Mouse (Mus musculus) limb, embryonic 14.5 days (tissue): Measurements from ENCODE around the gene Wwox. TPM values are rescaled to one million over a fixed set of nuclear protein-coding genes. Genes with fewer than 3 reads are reported as not detected.

Experiments
- ATAC-seq: fragments of 200-750 bp; cut with Nextera tagmentation; 2 replicates; pipeline ENCODE4 v1.8.0; 2017; ENCODE audit warnings: low read depth, moderate number of reproducible peaks, moderate TSS enrichment; ENCODE audit not compliant: low FRiP score
- DNase-seq: peaks from one replicate; pipeline ENCODE4 v3.0.0-alpha.2; 2015; ENCODE audit warnings: low spot score
- H3K27ac ChIP-seq: fragments of 300-500 bp; sonication (generic); replicated peaks from 2 replicates; pipeline ENCODE4 v1.5.1; 2014; ENCODE audit warnings: low read depth, mild to moderate bottlenecking, low read length, moderate library complexity, mixed read lengths
- H3K27me3 ChIP-seq: fragments of 300-500 bp; sonication (generic); 2 replicates; pipeline ENCODE4 v1.6.1; 2014; ENCODE audit warnings: low read length, mixed read lengths; ENCODE audit not compliant: control insufficient read depth, insufficient read depth
- H3K36me3 ChIP-seq: fragments of 300-500 bp; sonication (generic); 2 replicates; pipeline ENCODE4 v1.6.1; 2014; ENCODE audit warnings: mild to moderate bottlenecking, low read length, moderate library complexity, mixed read lengths; ENCODE audit not compliant: control insufficient read depth, insufficient read depth
- H3K4me1 ChIP-seq: fragments of 300-500 bp; sonication (generic); 2 replicates; pipeline ENCODE4 v1.6.1; 2014; ENCODE audit warnings: antibody characterized with exemption, low read length, mixed read lengths; ENCODE audit not compliant: control insufficient read depth, insufficient read depth
- H3K4me2 ChIP-seq: fragments of 300-500 bp; sonication (generic); replicated peaks from 2 replicates; pipeline ENCODE4 v1.6.1; 2014; ENCODE audit warnings: low read depth, mild to moderate bottlenecking, low read length, moderate library complexity; ENCODE audit not compliant: severe bottlenecking
- H3K4me3 ChIP-seq: fragments of 300-500 bp; sonication (generic); replicated peaks from 2 replicates; pipeline ENCODE4 v1.5.1; 2014; ENCODE audit warnings: low read length
- H3K9ac ChIP-seq: fragments of 300-500 bp; sonication (generic); 2 replicates; pipeline ENCODE4 v1.6.1; 2014; ENCODE audit warnings: mild to moderate bottlenecking, low read depth, low read length, moderate library complexity; ENCODE audit not compliant: severe bottlenecking
- H3K9me3 ChIP-seq: fragments of 300-500 bp; sonication (generic); 2 replicates; pipeline ENCODE4 v1.6.1; 2016; ENCODE audit warnings: low read length; ENCODE audit not compliant: control insufficient read depth
- POLR2A ChIP-seq: fragments of 200-500 bp; IDR thresholded peaks from 2 replicates; pipeline ENCODE4 v1.8.0; 2012; ENCODE audit warnings: inconsistent platforms, mild to moderate bottlenecking, moderate library complexity, borderline replicate concordance; ENCODE audit not compliant: insufficient read depth, insufficient read length; ENCODE audit errors: extremely low read depth
- WGBS: fragments of 180-500 bp; shearing (Covaris S2); extraction: QIAGEN DNeasy Blood & Tissue Kit; methylation state at CpG from one replicate; pipeline ENCODE4 v1.1.7; 2014; 5-methylcytosine and 5-hydroxymethylcytosine counted together
- polyA plus RNA-seq, 2 experiments: library from polyadenylated mRNA; depleted of rRNA in 1 of 2; stranded (reverse) in 1 of 2; unstranded in 1 of 2; fragments of >200 nt; fragmentation: Nextera tagmentation in 1 of 2; extraction: Ambion mirVana in 1 of 2; gene quantifications; 2 replicates each; pipeline versions ENCODE4 v1.2.1 to v1.2.3; 2012 to 2014

The Wwox gene
- polyA plus RNA-seq, 2 experiments = 8.6 to 9.4 TPM

DNA sequence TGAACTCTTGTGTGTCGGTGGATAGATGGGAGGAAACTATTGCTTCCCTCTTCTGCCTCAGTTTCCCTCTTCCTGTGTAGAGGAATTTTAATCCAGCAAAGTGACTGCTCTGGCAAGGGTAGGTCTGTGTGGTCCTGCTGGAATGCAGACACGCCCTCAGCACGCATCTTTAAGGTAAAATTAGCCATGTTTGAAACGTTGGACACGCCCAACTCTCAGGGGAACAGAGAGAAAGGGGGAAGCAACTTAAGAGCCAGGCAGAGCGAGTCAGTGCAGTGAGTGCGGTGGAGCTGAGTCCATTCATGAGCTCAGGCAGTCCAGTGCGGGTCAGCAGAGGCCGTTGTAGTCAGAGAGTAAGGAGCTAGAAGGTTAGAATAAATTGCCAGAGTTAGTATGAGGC, 596.6 kb downstream of the Wwox start:
- Histone ChIP-seq H3K27ac (no peak overlapping the region), H3K36me3 (no peaks in the 10 kb centered on the region), H3K9ac (no peak overlapping the region), H3K4me2 (no peak overlapping the region), H3K9me3 (no peaks in the 10 kb centered on the region), H3K4me3 (no peak overlapping the region), H3K27me3 (no peaks in the 10 kb centered on the region), H3K4me1 (no peaks in the 10 kb centered on the region)
- DNase-seq (no peak), ATAC-seq (no peak)
- WGBS = 84% methylated on average over 9 of the region's 9 CpGs
- TF ChIP-seq POLR2A = no peak

DNA sequence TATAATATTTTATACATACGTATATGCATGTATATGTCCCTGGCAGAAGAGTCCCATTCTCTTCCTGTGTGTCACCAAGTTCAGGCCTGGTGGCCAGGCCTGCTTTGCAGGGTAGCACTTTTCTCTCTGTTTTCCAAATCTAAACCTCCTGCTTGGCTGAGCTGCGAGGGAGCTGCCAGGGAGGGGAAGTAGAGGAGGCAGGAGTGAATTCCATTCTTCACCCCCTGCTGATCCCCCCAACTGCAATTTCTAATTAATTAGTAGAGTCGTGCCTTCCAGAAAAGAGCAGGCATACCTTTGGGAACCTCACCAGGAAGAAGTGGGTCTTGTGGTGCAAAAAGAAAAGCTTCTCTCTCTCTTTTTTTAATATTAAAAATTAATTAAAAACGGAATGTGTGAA, 599.0 kb downstream of the Wwox start:
- H3K36me3 ChIP-seq = no peaks in the 10 kb centered on the region
- ATAC-seq (no peak), DNase-seq (no peak)
- no peaks in the 10 kb centered on the region for H3K9me3 ChIP-seq
- no peaks in the 10 kb centered on the region for H3K27me3 ChIP-seq
- 19% methylated on average over 4 of the region's 4 CpGs for WGBS
- no peak overlapping the region for H3K4me3 ChIP-seq
- H3K4me2 ChIP-seq = no peak overlapping the region
- H3K9ac ChIP-seq = no peak overlapping the region
- no peak for TF ChIP-seq POLR2A
- no peak overlapping the region for H3K27ac ChIP-seq
- no peaks in the 10 kb centered on the region for H3K4me1 ChIP-seq

DNA sequence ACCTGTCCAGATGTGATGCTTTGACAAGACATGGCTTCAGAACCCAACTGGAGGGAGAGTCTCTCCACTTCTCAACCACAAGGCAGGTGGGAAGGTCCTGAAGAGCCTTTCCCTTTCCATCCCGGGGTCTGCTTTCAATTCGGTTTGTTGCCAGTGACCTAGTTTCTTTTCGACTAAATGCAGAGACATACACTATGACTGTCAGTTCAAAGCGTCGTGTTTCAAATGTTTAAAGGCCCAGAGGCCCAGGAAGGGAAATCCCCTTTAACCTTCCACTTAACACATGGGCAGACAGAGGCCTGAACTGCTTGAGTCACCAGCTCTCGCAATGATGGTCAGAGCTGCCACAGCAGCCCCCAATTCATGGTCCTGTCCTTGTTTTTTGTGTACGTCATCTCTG, 606.3 kb downstream of the Wwox start:
- Histone ChIP-seq H3K4me2 (no peak overlapping the region), H3K4me3 (no peak overlapping the region), H3K36me3 (no peaks in the 10 kb centered on the region), H3K27ac (no peak overlapping the region), H3K4me1 (no peaks in the 10 kb centered on the region), H3K27me3 (no peaks in the 10 kb centered on the region), H3K9me3 (no peaks in the 10 kb centered on the region), H3K9ac (no peak overlapping the region)
- WGBS = 45% methylated on average over 7 of the region's 7 CpGs
- DNase-seq (no peak), ATAC-seq (no peak)
- no peak for TF ChIP-seq POLR2A

DNA sequence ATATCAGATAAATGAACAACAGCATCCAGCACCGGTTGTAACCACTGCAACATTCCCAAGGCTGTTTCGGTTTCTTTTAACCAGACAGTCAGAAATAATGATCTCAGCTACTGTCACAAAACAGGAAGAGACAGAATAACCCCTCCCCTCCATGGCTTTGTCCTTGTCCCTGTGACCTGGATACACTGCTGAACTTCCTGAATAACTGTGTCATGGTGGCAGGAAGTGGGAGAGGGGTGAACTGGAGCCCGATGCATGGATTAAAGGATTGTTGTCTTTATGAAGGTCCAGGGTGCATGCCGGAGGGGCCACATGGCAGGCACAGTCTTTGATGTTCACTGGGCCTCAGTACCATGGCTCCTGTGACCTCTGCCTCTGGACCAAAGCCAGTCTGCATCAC, 607.0 kb downstream of the Wwox start:
- DNase-seq = no peak
- no peaks in the 10 kb centered on the region for H3K9me3 ChIP-seq
- H3K27me3 ChIP-seq = no peaks in the 10 kb centered on the region
- WGBS = 54% methylated on average over 4 of the region's 4 CpGs
- no peak overlapping the region for H3K4me3 ChIP-seq
- H3K4me2 ChIP-seq = no peak overlapping the region
- TF ChIP-seq POLR2A = no peak
- no peaks in the 10 kb centered on the region for H3K36me3 ChIP-seq
- no peak overlapping the region for H3K27ac ChIP-seq
- no peaks in the 10 kb centered on the region for H3K4me1 ChIP-seq
- ATAC-seq = no peak
- no peak overlapping the region for H3K9ac ChIP-seq

DNA sequence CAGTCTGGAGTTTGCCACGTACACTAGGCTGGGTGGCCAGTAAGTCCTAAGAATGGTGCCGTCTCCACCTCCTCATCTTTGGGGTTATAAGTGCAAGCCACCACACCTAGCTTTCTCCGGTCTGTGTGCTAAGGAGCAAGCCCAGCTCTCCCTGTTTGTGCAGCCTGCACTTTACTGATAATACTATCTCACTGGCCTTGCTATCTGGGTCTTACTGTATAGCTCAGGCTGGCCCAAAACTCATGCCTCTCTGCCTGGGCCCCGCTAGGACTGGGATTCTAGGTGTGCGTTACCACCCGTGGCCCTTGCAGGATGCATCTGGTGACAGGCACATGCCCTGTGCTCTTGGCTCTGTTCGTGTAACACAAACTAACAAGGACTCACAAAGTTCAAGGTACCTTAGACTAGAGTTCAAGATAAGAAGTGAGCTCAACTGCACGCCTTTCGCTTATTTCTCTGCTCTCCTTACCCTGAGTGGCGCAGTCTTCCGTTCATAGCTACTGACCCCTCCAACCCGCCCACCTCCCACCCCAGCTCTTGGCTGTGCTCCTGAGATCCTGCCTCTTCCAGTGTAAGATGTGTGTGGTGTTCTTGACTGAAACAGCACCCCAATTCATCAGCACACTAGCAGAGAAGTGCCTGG, 618.9 kb downstream of the Wwox start:
- TF ChIP-seq POLR2A = no peak
- H3K4me1 ChIP-seq = no peaks in the 10 kb centered on the region
- no peaks in the 10 kb centered on the region for H3K9me3 ChIP-seq
- H3K36me3 ChIP-seq = no peaks in the 10 kb centered on the region
- DNase-seq (no peak), ATAC-seq (no peak)
- H3K27ac ChIP-seq = no peak overlapping the region
- 80% methylated on average over 12 of the region's 12 CpGs for WGBS
- H3K9ac ChIP-seq = no peak overlapping the region
- no peaks in the 10 kb centered on the region; the same call in 1 of the 2 replicates for H3K27me3 ChIP-seq
- H3K4me2 ChIP-seq = no peak overlapping the region
- H3K4me3 ChIP-seq = no peak overlapping the region

DNA sequence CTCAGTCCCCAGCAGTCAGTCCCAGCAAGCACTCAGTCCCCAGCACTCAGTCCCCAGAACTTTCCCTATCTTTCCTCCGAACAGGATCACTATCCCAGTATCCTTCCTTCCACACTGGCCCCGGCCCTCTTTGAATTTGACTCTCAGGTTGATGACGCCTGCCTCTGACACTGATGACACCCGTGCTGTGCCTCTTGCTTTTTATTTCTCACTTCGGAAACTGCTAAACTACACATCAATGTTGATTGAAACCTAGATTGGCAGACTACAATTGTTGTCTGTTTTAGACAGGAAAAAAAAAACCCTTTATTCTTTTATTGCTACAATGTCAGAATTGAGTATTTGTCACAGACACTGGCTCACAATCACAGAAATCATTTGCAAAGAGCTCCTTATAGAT, 624.2 kb downstream of the Wwox start:
- no peak for TF ChIP-seq POLR2A
- Histone ChIP-seq H3K27ac (no peak overlapping the region), H3K4me2 (no peak overlapping the region), H3K9me3 (no peaks in the 10 kb centered on the region), H3K9ac (no peak overlapping the region), H3K4me3 (no peak overlapping the region), H3K36me3 (no peaks in the 10 kb centered on the region), H3K4me1 (no peaks in the 10 kb centered on the region), H3K27me3 (no peaks in the 10 kb centered on the region)
- DNase-seq = no peak
- ATAC-seq = no peak
- WGBS = 84% methylated on average over 5 of the region's 5 CpGs
